Mouse (Mus musculus): ENCODE measurements at regions not wholly inside any gene's neighbourhood (a gene's known extent, or its start where the extent isn't known, plus 50 kb on each side); places are given as distances from the start of the nearest gene placed in this dataset.
A peak's percentile ranks its signal among the peaks of the same experiment; 100 is the strongest.

DNA sequence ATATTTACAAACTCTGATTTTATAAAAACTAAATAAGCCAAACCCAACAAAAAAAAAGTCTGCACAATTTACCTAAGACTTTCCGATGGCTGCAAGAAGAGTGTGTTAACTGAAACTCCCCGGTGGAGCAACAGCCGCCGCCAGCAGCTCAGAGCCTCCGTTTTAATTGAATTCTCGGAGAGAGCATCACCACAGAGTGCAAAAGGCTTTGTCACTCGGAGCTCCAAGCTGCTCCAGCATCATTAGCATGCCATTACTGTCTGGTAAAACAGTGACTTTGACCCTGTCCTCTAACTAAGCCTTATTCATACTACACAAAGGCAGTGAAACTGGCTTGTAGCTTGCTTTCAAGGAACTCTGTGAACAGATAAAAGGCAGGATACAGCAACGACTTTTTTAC, 176.5 kb downstream of the Efnb2 start:
- TF ChIP-seq FOSL1 (IDR thresholded peaks at IDR 0.05; ENCODE audit: insufficient read depth, low read length, poor library complexity, severe bottlenecking) (no peak), USF1 (IDR thresholded peaks at IDR 0.05; ENCODE audit: low read depth) (no peak), CTCF (IDR thresholded peaks at IDR 0.05; ENCODE audit: control insufficient read depth, insufficient read depth, insufficient read length) (no peak), CEBPB (IDR thresholded peaks at IDR 0.05; ENCODE audit: low read depth) (no peak), MYOG (IDR thresholded peaks at IDR 0.05; ENCODE audit: control insufficient read depth, extremely low read depth, insufficient read length) (no peak), MAX (IDR thresholded peaks at IDR 0.05) (no peak), MYOD1 (IDR thresholded peaks at IDR 0.05; ENCODE audit: control insufficient read depth, insufficient read length, low read depth) (no peak)
- Histone ChIP-seq H3K79me2 (ENCODE audit: control insufficient read depth, insufficient read depth) (no peaks in the 10 kb centered on the region), H3K36me3 (ENCODE audit: control insufficient read depth, insufficient read depth) (no peaks in the 10 kb centered on the region), H3K79me3 (ENCODE audit: low read depth) (no peaks in the 10 kb centered on the region), H3K4me3 (ENCODE audit: insufficient read depth, poor library complexity, severe bottlenecking) (no peak overlapping the region), H3K27me3 (ENCODE audit: control insufficient read depth, insufficient read depth, insufficient read length) (no peaks in the 10 kb centered on the region), H3ac (ENCODE audit: control insufficient read depth, insufficient read length, low read depth) (no peak overlapping the region)

DNA sequence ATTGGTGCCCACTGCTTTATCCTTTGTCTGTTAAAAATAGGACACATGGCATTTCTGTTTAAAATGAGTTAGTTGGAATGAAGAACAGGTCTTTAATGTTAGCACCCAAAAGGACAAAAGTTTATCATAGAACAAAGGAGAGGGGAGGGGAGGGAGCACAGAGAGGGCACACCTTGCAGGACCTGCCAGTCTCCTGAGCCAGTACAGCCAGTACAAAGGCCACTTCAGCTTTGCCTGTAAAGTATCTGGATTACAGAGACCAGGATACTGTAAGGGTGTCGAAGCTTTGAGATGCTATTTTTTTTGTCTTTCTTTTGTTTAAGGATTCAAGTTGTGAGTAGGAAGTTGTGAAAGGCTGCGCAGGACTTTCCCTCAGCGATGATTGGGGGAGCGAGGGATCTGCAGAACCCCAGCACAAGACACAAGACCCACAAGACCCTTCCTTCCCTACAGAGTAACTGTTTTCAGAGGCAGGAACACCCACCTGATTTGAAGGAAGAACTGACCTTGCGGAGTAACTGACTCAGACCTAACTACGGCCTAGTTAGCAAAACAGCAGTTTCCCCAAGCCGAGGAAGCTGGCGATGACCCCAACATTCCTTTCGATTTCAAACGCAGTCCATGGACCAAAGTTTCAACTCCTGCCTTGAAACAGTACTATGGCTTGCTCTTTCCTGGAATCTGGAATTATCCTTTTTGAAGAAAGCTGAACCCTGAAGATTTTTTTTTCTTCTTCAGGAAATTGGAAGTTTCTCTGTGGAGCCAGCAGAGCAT, 178.1 kb downstream of the Efnb2 start:
- no peak overlapping the region for H3ac ChIP-seq (ENCODE audit: control insufficient read depth, insufficient read length, low read depth)
- H3K4me3 ChIP-seq (ENCODE audit: insufficient read depth, poor library complexity, severe bottlenecking), result no peak overlapping the region
- TF ChIP-seq MYOD1 (IDR thresholded peaks at IDR 0.05; ENCODE audit: control insufficient read depth, insufficient read length, low read depth), result no peak
- no peak for TF ChIP-seq USF1 (IDR thresholded peaks at IDR 0.05; ENCODE audit: low read depth)
- H3K36me3 ChIP-seq (ENCODE audit: control insufficient read depth, insufficient read depth), result no peaks in the 10 kb centered on the region
- no peaks in the 10 kb centered on the region for H3K27me3 ChIP-seq (ENCODE audit: control insufficient read depth, insufficient read depth, insufficient read length)
- no peaks in the 10 kb centered on the region for H3K79me2 ChIP-seq (ENCODE audit: control insufficient read depth, insufficient read depth)
- H3K79me3 ChIP-seq (ENCODE audit: low read depth), result no peaks in the 10 kb centered on the region

DNA sequence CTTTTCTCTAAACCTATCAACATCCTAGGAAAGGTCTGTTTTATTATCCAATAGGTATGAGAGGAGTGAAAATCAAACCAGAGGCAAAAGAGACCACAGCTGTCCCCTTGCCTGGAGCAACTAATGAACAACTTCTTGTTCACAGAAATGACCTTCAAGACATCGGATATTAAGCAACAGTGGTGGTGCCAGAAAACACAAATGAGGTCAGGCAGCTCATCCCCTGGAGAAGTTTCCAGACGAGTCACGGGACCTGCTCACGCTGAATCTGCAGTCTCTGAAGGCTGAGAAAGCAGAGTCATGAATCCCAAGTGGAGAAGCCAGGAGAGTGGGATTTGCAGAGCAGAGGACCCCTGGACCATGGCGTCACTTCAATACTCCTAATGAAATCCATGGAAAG, 183.6 kb downstream of the Efnb2 start:
- Histone ChIP-seq H3ac (ENCODE audit: control insufficient read depth, insufficient read length, low read depth) (no peak overlapping the region), H3K4me3 (ENCODE audit: insufficient read depth, poor library complexity, severe bottlenecking) (no peak overlapping the region), H3K79me3 (ENCODE audit: low read depth) (no peaks in the 10 kb centered on the region), H3K79me2 (ENCODE audit: control insufficient read depth, insufficient read depth) (no peaks in the 10 kb centered on the region), H3K36me3 (ENCODE audit: control insufficient read depth, insufficient read depth) (no peaks in the 10 kb centered on the region), H3K27me3 (ENCODE audit: control insufficient read depth, insufficient read depth, insufficient read length) (no peaks in the 10 kb centered on the region)
- TF ChIP-seq CTCF (IDR thresholded peaks at IDR 0.05; ENCODE audit: control insufficient read depth, insufficient read depth, insufficient read length), result no peak
- peak; percentile 55 for TF ChIP-seq CEBPB (IDR thresholded peaks at IDR 0.05; ENCODE audit: low read depth)
- TF ChIP-seq MAX (IDR thresholded peaks at IDR 0.05), result no peak

GRCm38 (mm10) chr8:8468552-8468951, 192.5 kb downstream of the Efnb2 start:
- H3K27me3 ChIP-seq (ENCODE audit: control insufficient read depth, insufficient read depth, insufficient read length), result no peaks in the 10 kb centered on the region
- no peaks in the 10 kb centered on the region for H3K79me3 ChIP-seq (ENCODE audit: low read depth)
- TF ChIP-seq MAX (IDR thresholded peaks at IDR 0.05), result no peak
- no peak for TF ChIP-seq USF1 (IDR thresholded peaks at IDR 0.05; ENCODE audit: low read depth)
- TF ChIP-seq CTCF (IDR thresholded peaks at IDR 0.05; ENCODE audit: control insufficient read depth, insufficient read depth, insufficient read length), result no peak
- TF ChIP-seq FOSL1 (IDR thresholded peaks at IDR 0.05; ENCODE audit: insufficient read depth, low read length, poor library complexity, severe bottlenecking), result no peak
- TF ChIP-seq CEBPB (IDR thresholded peaks at IDR 0.05; ENCODE audit: low read depth), result no peak
- no peak for TF ChIP-seq MYOG (IDR thresholded peaks at IDR 0.05; ENCODE audit: control insufficient read depth, extremely low read depth, insufficient read length)
- TF ChIP-seq MYOD1 (IDR thresholded peaks at IDR 0.05; ENCODE audit: control insufficient read depth, insufficient read length, low read depth), result no peak
- H3K36me3 ChIP-seq (ENCODE audit: control insufficient read depth, insufficient read depth), result no peaks in the 10 kb centered on the region
- no peak overlapping the region for H3K4me3 ChIP-seq (ENCODE audit: insufficient read depth, poor library complexity, severe bottlenecking)
- H3ac ChIP-seq (ENCODE audit: control insufficient read depth, insufficient read length, low read depth), result no peak overlapping the region
- no peaks in the 10 kb centered on the region for H3K79me2 ChIP-seq (ENCODE audit: control insufficient read depth, insufficient read depth)

- no peaks in the 10 kb centered on the region for H3K36me3 ChIP-seq (ENCODE audit: control insufficient read depth, insufficient read depth)
- no peak overlapping the region for H3ac ChIP-seq (ENCODE audit: control insufficient read depth, insufficient read length, low read depth)
- TF ChIP-seq CEBPB (IDR thresholded peaks at IDR 0.05; ENCODE audit: low read depth) (no peak), CTCF (IDR thresholded peaks at IDR 0.05; ENCODE audit: control insufficient read depth, insufficient read depth, insufficient read length) (no peak), FOSL1 (IDR thresholded peaks at IDR 0.05; ENCODE audit: insufficient read depth, low read length, poor library complexity, severe bottlenecking) (no peak), MYOG (IDR thresholded peaks at IDR 0.05; ENCODE audit: control insufficient read depth, extremely low read depth, insufficient read length) (no peak), USF1 (IDR thresholded peaks at IDR 0.05; ENCODE audit: low read depth) (no peak), MYOD1 (IDR thresholded peaks at IDR 0.05; ENCODE audit: control insufficient read depth, insufficient read length, low read depth) (no peak), MAX (IDR thresholded peaks at IDR 0.05) (no peak)
- H3K79me3 ChIP-seq (ENCODE audit: low read depth), result no peaks in the 10 kb centered on the region
- H3K27me3 ChIP-seq (ENCODE audit: control insufficient read depth, insufficient read depth, insufficient read length), result no peaks in the 10 kb centered on the region
- no peak overlapping the region for H3K4me3 ChIP-seq (ENCODE audit: insufficient read depth, poor library complexity, severe bottlenecking)
- no peaks in the 10 kb centered on the region for H3K79me2 ChIP-seq (ENCODE audit: control insufficient read depth, insufficient read depth)
These were observed 194.4 kb downstream of the Efnb2 start for GRCm38 (mm10) chr8:8466526-8467244.

- H3K4me3 ChIP-seq (ENCODE audit: insufficient read depth, poor library complexity, severe bottlenecking), result no peak overlapping the region
- TF ChIP-seq CEBPB (IDR thresholded peaks at IDR 0.05; ENCODE audit: low read depth) (no peak), MAX (IDR thresholded peaks at IDR 0.05) (no peak), MYOD1 (IDR thresholded peaks at IDR 0.05; ENCODE audit: control insufficient read depth, insufficient read length, low read depth) (no peak), MYOG (IDR thresholded peaks at IDR 0.05; ENCODE audit: control insufficient read depth, extremely low read depth, insufficient read length) (no peak), CTCF (IDR thresholded peaks at IDR 0.05; ENCODE audit: control insufficient read depth, insufficient read depth, insufficient read length) (no peak), FOSL1 (IDR thresholded peaks at IDR 0.05; ENCODE audit: insufficient read depth, low read length, poor library complexity, severe bottlenecking) (no peak), USF1 (IDR thresholded peaks at IDR 0.05; ENCODE audit: low read depth) (no peak)
- H3K36me3 ChIP-seq (ENCODE audit: control insufficient read depth, insufficient read depth), result no peaks in the 10 kb centered on the region
- no peaks in the 10 kb centered on the region for H3K79me3 ChIP-seq (ENCODE audit: low read depth)
- no peaks in the 10 kb centered on the region for H3K79me2 ChIP-seq (ENCODE audit: control insufficient read depth, insufficient read depth)
- no peaks in the 10 kb centered on the region for H3K27me3 ChIP-seq (ENCODE audit: control insufficient read depth, insufficient read depth, insufficient read length)
- H3ac ChIP-seq (ENCODE audit: control insufficient read depth, insufficient read length, low read depth), result no peak overlapping the region
These were observed 198.6 kb downstream of the Efnb2 start for GRCm38 (mm10) chr8:8462455-8462854.

Measured in C2C12 (cell line).